Mouse (Mus musculus): ENCODE results near the gene Sema3c. TPM values are rescaled to one million over a fixed set of nuclear protein-coding genes. Genes with fewer than 3 reads are reported as not detected.

Gene Sema3c
- polyA plus RNA-seq, 1 experiment from 2014 or later, result 10.7 TPM

DNA sequence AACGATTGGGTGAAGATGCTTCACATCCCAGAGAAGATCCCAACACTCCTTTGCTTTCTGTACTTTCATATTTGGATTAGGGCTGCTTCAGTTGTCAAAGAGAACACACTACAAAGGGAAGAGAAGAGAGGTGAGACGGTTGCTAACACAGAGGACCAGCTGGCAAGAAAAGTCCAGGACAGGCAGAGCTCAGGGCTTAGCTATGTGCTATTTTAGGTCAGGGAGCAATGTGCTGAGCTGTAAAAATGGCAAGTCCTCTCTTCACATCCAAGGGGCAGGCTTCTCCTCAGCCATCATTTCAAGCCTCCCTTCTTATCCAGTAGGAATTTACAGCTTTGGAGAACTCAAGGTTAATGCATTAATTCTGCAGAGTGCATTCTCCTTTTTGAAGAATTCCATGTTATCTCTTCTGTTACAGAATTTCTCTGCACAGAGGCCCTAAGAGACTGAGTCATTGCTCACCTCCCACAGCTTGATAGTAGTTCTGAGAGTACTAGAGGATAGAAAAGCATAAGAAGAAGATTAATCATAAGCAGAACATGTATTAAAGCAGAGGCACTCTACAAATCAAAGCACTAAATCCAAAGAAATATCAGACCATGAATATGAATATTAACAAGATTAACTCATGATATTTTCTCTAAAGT lies 10.3 kb downstream of the Sema3c start:
- Histone ChIP-seq H3K27ac (replicated peaks) (no peak overlapping the region), H3K27me3 (ENCODE audit: low read depth, poor library complexity, severe bottlenecking) (no peaks in the 10 kb centered on the region), H3K9me3 (replicated peaks) (no peaks in the 10 kb centered on the region), H3K4me1 (peaks cover 10% of the 10 kb centered on the region), H3K36me3 (no peaks in the 10 kb centered on the region), H3K4me3 (no peak overlapping the region)
- no peak for DNase-seq (ENCODE audit: low spot score)
- 81% methylated on average over 2 of the region's 2 CpGs for WGBS

DNA sequence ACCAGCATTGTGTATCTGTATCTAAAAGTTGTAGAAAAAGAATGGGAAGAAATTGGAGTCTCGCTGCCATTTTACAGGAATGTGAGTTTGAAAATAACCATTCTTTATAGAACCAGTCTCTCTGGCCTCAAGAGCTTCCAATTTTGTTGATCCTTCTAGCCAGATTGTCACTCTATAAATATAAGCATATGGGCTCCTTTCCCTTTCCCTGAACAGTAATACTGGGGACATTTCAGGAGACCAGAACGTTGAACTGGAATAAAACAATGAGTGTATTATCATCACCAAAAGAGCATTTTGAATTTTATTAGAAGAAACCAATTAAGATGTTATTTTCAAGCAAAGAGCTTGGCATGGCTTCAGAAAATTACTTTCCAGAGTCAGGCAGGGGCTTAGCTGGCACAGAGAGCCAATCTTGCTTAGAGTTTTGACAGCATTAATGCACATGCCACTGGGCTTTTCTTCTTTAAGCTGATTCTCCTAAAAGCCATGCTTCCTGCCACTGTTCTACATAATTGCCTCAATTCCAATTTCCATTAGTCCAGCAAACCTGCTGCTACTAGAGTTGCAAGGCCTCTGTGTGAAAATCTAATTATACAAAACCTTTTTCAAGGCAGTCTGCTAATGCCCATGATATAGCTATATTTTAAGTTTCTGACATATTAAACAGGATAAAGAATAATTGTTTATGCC lies 12.6 kb downstream of the Sema3c start:
- no peaks in the 10 kb centered on the region for H3K9me3 ChIP-seq (replicated peaks)
- H3K4me3 ChIP-seq, result no peak overlapping the region
- peaks cover 10% of the 10 kb centered on the region for H3K4me1 ChIP-seq
- no peak for DNase-seq (ENCODE audit: low spot score)
- WGBS, result 84% methylated on average over 2 of the region's 2 CpGs
- H3K36me3 ChIP-seq, result no peaks in the 10 kb centered on the region
- H3K27me3 ChIP-seq (ENCODE audit: low read depth, poor library complexity, severe bottlenecking), result no peaks in the 10 kb centered on the region
- no peak overlapping the region for H3K27ac ChIP-seq (replicated peaks)

DNA sequence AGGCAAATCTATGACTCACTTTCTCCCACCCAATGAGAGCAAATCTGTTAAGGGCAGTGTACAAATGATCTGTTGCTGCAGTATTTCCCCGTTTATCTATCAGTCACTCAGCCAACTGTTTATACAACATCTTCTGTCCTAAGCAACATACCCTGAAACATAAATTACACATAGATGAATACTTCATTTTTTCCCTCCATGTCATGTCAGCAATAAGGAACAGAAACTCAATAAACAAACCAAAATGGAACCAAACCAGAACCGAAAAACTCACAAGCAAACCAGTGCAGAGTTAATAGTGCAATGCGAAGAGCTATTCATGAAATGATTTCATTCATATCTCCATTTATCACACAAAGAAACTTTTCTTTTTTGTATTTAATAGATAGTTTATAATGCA lies 17.8 kb downstream of the Sema3c start:
- Histone ChIP-seq H3K4me1 (peaks cover 1% of the 10 kb centered on the region; the same call in 1 of the 2 replicates), H3K36me3 (no peaks in the 10 kb centered on the region), H3K4me3 (no peak overlapping the region), H3K27ac (replicated peaks) (no peak overlapping the region), H3K27me3 (ENCODE audit: low read depth, poor library complexity, severe bottlenecking) (no peaks in the 10 kb centered on the region), H3K9me3 (replicated peaks) (no peaks in the 10 kb centered on the region)
- no peak for DNase-seq (ENCODE audit: low spot score)
- 91% methylated on average over 3 of the region's 3 CpGs for WGBS

- WGBS, result 84% methylated on average over 4 of the region's 4 CpGs
- H3K4me3 ChIP-seq, result no peak overlapping the region
- no peak overlapping the region for H3K27ac ChIP-seq (replicated peaks)
Measured at GRCm38 (mm10) chr5:17601700-17602099, 27.6 kb downstream of the Sema3c start.

DNA sequence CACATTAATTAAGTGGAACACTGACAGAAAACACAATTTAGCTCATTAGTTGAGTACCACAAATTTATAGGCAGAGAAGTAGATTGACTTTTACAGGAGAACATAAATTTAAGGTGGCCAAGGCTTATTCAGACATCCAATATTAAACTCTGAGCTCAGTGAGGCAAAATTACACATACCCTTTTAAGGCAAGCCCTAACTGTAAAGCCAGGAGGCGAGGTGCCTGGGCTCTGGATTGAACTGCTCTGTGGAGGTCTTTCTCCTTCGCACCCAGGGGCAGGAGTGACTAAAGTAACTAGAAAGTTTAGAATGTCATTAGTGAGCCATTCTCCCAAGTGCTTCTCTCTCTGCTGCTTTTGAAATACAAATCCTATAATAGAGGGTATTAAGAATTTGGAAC lies 46.5 kb downstream of the Sema3c start:
- no peak overlapping the region for H3K27ac ChIP-seq (replicated peaks)
- WGBS, result 91% methylated on average over 2 of the region's 2 CpGs
- H3K4me1 ChIP-seq, result no peaks in the 10 kb centered on the region
- H3K9me3 ChIP-seq (replicated peaks), result no peaks in the 10 kb centered on the region
- no peaks in the 10 kb centered on the region for H3K36me3 ChIP-seq
- H3K27me3 ChIP-seq (ENCODE audit: low read depth, poor library complexity, severe bottlenecking), result no peaks in the 10 kb centered on the region
- DNase-seq (ENCODE audit: low spot score), result no peak
- H3K4me3 ChIP-seq, result no peak overlapping the region

More at GRCm38 (mm10) chr5:17601700-17602099, 27.6 kb downstream of the Sema3c start:
- no peaks in the 10 kb centered on the region for H3K36me3 ChIP-seq
- no peak for DNase-seq (ENCODE audit: low spot score)
- no peaks in the 10 kb centered on the region for H3K4me1 ChIP-seq
- no peaks in the 10 kb centered on the region for H3K9me3 ChIP-seq (replicated peaks)
- H3K27me3 ChIP-seq (ENCODE audit: low read depth, poor library complexity, severe bottlenecking), result no peaks in the 10 kb centered on the region

GRCm38 (mm10) chr5:17622564-17622963 lies 48.5 kb downstream of the Sema3c start:
- DNase-seq (ENCODE audit: low spot score), result no peak

GRCm38 (mm10) chr5:17628606-17629005 lies 54.5 kb downstream of the Sema3c start:
- no peak for DNase-seq (ENCODE audit: low spot score)
- H3K4me3 ChIP-seq, result no peak overlapping the region
- no peaks in the 10 kb centered on the region for H3K9me3 ChIP-seq (replicated peaks)
- no peaks in the 10 kb centered on the region for H3K27me3 ChIP-seq (ENCODE audit: low read depth, poor library complexity, severe bottlenecking)
- no peaks in the 10 kb centered on the region for H3K36me3 ChIP-seq
- no peak overlapping the region for H3K27ac ChIP-seq (replicated peaks)
- WGBS, result 21% methylated on average over 1 of the region's 1 CpGs
- peaks cover 6% of the 10 kb centered on the region for H3K4me1 ChIP-seq

More at GRCm38 (mm10) chr5:17622564-17622963, 48.5 kb downstream of the Sema3c start:
- H3K27me3 ChIP-seq (ENCODE audit: low read depth, poor library complexity, severe bottlenecking), result no peaks in the 10 kb centered on the region
- no peak overlapping the region for H3K4me3 ChIP-seq
- no peaks in the 10 kb centered on the region for H3K36me3 ChIP-seq
- H3K9me3 ChIP-seq (replicated peaks), result no peaks in the 10 kb centered on the region
- no peak overlapping the region for H3K27ac ChIP-seq (replicated peaks)
- 92% methylated on average over 2 of the region's 2 CpGs for WGBS
- H3K4me1 ChIP-seq, result no peaks in the 10 kb centered on the region

DNA sequence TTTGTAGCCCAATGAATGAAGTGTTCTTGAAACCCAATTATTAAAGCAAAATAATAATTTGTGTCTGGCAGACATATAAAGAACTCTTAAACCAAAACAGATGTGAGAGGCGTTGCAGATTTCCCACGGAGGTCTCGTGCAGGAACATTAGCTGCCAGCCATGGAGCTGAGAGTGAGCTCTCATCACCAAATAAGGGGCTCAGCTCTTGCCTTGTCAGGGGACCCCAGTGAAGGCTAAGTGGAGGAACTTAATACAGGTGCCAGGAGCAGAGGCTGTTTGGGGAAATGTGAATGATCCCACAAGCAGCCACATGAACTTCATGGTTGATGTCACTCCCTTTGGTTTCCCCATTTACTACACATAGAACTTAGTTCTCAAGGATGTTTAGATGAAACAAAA lies 55.5 kb downstream of the Sema3c start:
- H3K27ac ChIP-seq (replicated peaks), result no peak overlapping the region

GRCm38 (mm10) chr5:17639519-17639918 lies 65.4 kb downstream of the Sema3c start:
- DNase-seq (ENCODE audit: low spot score), result no peak
- WGBS, result 92% methylated on average over 3 of the region's 3 CpGs
- no peaks in the 10 kb centered on the region for H3K27me3 ChIP-seq (ENCODE audit: low read depth, poor library complexity, severe bottlenecking)
- no peaks in the 10 kb centered on the region for H3K4me1 ChIP-seq
- no peaks in the 10 kb centered on the region for H3K36me3 ChIP-seq
- H3K4me3 ChIP-seq, result no peak overlapping the region
- H3K27ac ChIP-seq (replicated peaks), result no peak overlapping the region
- H3K9me3 ChIP-seq (replicated peaks), result no peaks in the 10 kb centered on the region

More for the DNA sequence above, 55.5 kb downstream of the Sema3c start:
- Histone ChIP-seq H3K9me3 (replicated peaks) (no peaks in the 10 kb centered on the region), H3K4me1 (peaks cover 13% of the 10 kb centered on the region), H3K27me3 (ENCODE audit: low read depth, poor library complexity, severe bottlenecking) (no peaks in the 10 kb centered on the region), H3K4me3 (no peak overlapping the region), H3K36me3 (no peaks in the 10 kb centered on the region)
- 69% methylated on average over 3 of the region's 3 CpGs for WGBS
- no peak for DNase-seq (ENCODE audit: low spot score)

DNA sequence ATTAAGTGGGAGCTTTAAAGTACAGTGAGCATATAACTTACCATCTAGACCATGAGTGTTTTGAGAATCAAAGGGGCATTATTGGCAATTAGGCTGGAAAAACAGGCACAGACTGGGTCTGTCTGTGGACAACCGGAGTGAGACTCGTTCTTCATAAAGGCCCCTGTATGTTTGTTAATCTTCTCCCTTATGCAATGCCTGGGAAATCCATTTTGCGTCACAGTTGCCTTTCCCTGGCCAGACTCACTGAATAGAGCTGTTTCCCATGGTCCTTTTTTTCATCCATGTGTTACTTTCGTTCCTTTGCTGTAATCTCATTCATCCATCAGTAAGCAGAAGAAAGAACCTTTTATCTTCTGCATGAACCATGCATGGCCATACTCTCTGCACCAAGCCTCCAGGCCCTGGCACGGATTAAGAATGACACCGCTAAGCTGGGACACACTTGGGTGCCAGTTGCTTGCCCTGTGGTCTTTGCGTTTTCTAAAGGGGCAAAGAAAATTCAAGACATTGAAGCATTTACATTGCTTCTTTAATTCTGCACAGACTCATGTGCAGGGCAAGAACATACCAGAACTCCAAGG lies 73.7 kb downstream of the Sema3c start:
- Histone ChIP-seq H3K36me3 (no peaks in the 10 kb centered on the region), H3K27ac (replicated peaks) (no peak overlapping the region), H3K27me3 (ENCODE audit: low read depth, poor library complexity, severe bottlenecking) (no peaks in the 10 kb centered on the region), H3K9me3 (replicated peaks) (no peaks in the 10 kb centered on the region), H3K4me1 (0 out of 2 replicates have a peak, but pooled peaks cover 3% of the 10 kb centered on the region), H3K4me3 (no peak overlapping the region)
- no peak for DNase-seq (ENCODE audit: low spot score)
- WGBS, result 74% methylated on average over 7 of the region's 7 CpGs

DNA sequence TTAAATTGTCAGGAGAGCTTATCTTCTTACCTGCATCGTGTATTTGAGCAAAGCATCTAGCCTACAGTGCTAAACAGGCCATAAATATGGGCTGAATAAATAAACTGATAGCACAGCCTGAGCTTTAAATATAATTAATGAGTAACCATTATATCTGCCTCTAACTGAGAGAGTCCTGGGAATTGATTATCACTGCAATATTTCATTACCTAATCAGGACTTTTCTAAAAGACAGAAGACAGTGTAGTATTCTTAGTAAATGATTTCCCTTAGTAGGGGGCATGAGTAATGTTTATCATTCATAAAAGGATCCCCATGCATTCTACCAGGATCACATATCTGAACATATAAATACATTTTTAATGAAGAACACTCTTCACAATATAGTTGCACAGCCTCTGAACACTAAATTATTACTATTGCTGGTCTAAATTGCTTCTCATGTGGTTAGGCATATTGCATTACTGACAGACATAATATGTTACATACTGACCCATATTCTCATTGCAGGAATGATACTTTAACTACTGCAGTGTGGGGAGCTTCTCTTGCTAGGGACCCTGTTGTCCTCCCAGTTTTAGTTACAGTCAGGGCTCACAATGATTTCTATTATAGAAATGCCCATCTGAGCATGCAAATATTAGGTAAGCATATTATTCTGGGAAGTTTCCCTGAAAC lies 74.9 kb downstream of the Sema3c start:
- H3K36me3 ChIP-seq, result no peaks in the 10 kb centered on the region
- no peak for DNase-seq (ENCODE audit: low spot score)
- no peak overlapping the region for H3K4me3 ChIP-seq
- no peak overlapping the region for H3K27ac ChIP-seq (replicated peaks)
- no peaks in the 10 kb centered on the region for H3K27me3 ChIP-seq (ENCODE audit: low read depth, poor library complexity, severe bottlenecking)
- H3K9me3 ChIP-seq (replicated peaks), result no peaks in the 10 kb centered on the region
- H3K4me1 ChIP-seq, result 0 out of 2 replicates have a peak, but pooled peaks cover 3% of the 10 kb centered on the region
- 67% methylated on average over 1 of the region's 1 CpGs for WGBS

DNA sequence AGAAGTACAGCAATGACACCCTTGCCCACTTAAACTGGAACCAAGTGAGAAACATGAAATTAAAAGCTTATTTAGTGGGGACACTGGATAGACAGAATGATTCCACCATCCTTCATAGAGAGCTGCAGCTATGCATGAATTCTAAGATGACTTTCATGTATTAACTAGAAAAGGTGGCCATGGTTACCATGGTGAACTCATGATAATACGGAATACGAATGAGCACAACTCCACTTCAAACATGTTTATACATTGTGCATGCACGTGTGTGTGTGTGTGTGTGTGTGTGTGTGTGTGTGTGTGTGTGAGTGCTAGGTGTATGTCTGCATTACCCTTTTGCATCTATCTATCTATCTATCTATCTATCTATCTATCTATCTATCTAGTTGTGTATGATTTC lies 87.1 kb downstream of the Sema3c start:
- WGBS, result 80% methylated on average over 3 of the region's 3 CpGs
- H3K4me1 ChIP-seq, result no peaks in the 10 kb centered on the region
- no peaks in the 10 kb centered on the region for H3K36me3 ChIP-seq
- DNase-seq (ENCODE audit: low spot score), result no peak
- H3K9me3 ChIP-seq (replicated peaks), result no peaks in the 10 kb centered on the region
- H3K27ac ChIP-seq (replicated peaks), result no peak overlapping the region
- H3K27me3 ChIP-seq (ENCODE audit: low read depth, poor library complexity, severe bottlenecking), result no peaks in the 10 kb centered on the region
- H3K4me3 ChIP-seq, result no peak overlapping the region

DNA sequence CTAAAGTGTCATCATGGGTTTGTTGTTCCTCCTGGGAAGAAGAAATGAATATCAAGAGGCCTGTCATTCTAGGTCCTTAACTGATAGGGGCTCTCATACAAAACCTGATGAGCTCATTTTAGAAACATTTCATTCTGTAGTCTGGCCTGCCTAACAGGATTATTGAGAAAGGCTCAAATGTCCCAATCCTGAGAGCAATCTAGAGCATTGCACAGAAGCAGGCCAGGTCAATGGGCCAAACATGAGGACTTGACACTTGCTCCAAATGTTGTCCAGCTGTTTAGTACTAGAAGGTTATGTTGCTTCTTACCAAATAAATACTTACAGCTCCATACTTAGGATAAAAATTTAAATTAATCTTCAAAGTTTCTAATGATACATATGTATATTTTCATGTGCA lies 97.3 kb downstream of the Sema3c start:
- no peak for DNase-seq (ENCODE audit: low spot score)
- H3K36me3 ChIP-seq, result no peaks in the 10 kb centered on the region
- no peak overlapping the region for H3K4me3 ChIP-seq
- no peaks in the 10 kb centered on the region for H3K27me3 ChIP-seq (ENCODE audit: low read depth, poor library complexity, severe bottlenecking)
- no peaks in the 10 kb centered on the region for H3K4me1 ChIP-seq
- H3K9me3 ChIP-seq (replicated peaks), result no peaks in the 10 kb centered on the region
- H3K27ac ChIP-seq (replicated peaks), result no peak overlapping the region
